Mouse (Mus musculus) adrenal gland, postnatal 4 days (tissue): ENCODE data around the gene Rhbdl1. TPM values are rescaled to one million over a fixed set of nuclear protein-coding genes. Genes with fewer than 3 reads are reported as not detected.

ENCODE experiments used
- DNase-seq, 2 experiments: peaks; one replicate each; pipeline ENCODE4 v3.0.0; 2021 to 2022; ENCODE audit warnings: low spot score in 2 of 2, mixed read lengths in 2 of 2
- microRNA-seq: library from miRNA; unstranded; fragments of <30 nt; microRNA quantifications from one replicate; pipeline ENCODE4 v1.2.0, GENCODE M21; 2021
- total RNA-seq, 2 experiments: library from RNA; stranded (reverse); gene quantifications; 2 replicates each; pipeline ENCODE4 v1.2.3; 2021

The Rhbdl1 gene
- total RNA-seq, 2 experiments from 2014 or later, result 19.3 to 21.4 TPM

DNA sequence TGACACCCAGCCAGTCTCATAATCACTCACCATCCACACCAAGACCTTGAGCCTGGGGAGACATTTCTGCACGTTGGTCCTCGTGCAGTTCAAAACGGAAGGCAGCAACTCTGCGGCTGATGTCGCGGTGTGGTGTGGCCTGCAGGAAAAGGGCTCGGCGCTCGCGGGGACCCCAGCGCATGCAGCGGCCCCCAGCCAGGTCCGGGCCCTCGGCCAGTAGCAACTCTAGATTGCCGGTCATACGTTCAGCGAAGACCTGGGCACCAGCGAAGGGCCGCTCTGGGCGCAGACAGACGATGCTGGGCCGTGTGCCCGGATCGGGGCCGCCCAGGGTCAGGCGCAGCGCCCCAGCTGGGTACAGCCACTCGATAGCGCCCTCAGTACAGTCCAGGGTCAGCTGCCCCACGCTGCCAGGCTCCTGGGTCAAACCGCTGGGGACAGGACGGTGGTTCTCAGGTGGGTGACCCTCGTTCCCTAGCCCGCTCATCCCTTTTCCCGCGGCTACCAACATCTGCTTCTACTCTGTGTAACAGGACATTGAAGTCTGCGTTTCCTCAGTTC, 40.8 kb downstream of the Rhbdl1 start:
- DNase-seq, result no peak

DNA sequence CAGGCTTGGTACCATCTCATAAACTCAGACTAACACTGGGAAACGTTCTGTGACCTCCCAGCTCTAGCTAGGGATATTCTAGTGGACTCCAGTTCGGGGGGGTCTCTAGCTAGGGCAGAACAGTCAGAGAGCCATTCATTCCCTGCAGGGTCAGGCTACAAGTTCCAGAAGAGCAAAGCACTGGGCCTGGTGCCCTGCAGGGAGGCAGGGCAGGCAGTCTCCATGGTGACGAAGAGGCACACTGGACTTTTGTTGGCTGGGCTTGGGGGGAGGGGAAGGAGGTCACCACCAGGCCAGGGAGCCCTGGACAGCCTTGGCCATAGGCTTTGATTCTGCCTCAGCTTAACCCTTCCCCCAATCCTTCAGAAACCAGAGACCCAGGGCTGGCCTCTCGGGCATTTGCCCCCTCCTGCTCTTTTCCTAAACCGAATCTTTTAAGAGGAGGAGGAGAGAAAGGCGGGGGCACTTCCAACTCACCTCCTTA, 41.4 kb downstream of the Rhbdl1 start, which contains the start of gene AC134908.4:
Gene AC134908.4 (minus strand): TSS at position 51 of the 484 bp plus-strand sequence.
- no peak for DNase-seq

DNA sequence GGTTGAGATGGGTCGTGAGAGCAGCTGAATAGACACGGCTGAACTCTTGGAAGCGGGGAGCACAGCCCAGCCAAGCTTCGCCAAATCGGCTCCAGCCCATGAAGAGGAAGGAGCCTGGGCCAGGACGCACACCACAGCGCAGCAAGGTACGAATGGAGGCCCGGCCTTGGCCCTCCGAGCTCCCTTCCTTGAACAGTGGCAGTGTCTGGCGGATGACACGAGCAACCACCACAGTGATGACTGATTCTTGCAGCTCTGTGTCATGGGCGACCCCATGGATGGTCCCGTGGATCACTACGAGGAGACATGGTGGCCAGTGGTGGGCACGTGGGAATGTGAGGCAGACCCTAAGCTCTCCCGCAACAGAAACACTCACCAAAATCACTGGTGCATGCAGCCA, 42.1 kb downstream of the Rhbdl1 start:
- no peak for DNase-seq

DNA sequence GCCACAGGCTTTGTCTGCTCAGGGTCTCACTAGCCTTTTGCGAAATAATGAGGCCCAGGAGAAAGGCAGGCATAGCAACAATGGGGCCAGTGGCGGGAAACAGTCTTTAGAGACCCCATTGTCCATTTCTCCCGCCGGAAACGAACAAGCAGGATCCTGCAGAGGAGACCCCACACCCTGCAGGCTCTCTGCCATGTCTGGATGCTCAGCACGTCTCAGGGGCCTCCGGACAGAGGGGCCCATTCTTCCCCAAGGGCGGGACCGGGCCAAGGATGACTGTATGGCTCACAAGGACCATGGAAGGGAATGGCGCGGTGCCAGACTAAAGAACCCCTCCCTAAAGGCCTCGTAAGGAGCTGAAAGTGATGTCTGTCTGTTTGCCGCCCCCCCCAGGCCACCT, 42.9 kb downstream of the Rhbdl1 start:
- no peak for DNase-seq

GRCm38 (mm10) chr17:25792615-25793014, 44.5 kb downstream of the Rhbdl1 start, which contains the start of gene Fam173a:
Gene Fam173a, minus strand, starts transcription at chr17:25792901.
- peak in 1 of 2 experiments; percentile 68 for DNase-seq

DNA sequence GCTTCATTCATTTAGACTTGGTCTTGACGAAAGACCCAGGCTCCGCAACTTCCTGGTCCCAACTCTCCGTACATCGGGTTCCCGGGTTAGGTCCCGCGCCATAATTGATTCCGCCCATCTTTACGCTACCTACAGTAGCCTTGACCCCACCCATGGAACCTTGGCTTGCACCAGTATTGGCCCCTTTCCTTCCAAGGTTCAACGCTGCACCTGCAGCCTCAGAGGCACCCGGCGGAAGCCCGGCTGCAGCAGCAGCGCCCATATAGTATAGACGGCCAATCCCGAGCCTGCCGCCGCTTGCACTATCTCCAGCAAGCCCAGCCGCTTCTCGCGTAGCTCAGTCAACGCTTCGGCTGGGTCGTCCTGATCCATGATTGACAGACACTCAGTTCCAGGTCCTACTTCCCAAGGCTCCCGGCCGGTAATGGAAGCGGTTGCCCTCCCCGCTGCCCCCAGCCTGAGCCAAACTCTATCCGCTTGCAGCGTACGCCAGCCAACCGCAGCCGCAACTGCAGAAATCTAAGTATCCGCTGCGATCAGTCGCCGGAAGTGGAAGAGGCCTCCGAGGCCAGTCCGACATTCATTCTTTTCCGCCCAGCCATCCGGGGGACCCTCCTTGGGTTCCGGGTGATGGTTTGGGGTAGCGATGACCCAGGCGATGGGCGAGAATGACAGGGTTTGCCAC, 45.1 kb downstream of the Rhbdl1 start:
- DNase-seq, result peak; percentile 75

GRCm38 (mm10) chr17:25791320-25791842, 45.7 kb downstream of the Rhbdl1 start:
- no peak for DNase-seq

GRCm38 (mm10) chr17:25786781-25787504, 50.2 kb downstream of the Rhbdl1 start:
- no peak for DNase-seq

GRCm38 (mm10) chr17:25786280-25786679, 50.8 kb downstream of the Rhbdl1 start, which contains the start of gene Ccdc78:
Gene Ccdc78, plus strand, starts transcription at chr17:25786580.
- DNase-seq, result no peak

- DNase-seq, result peak; percentile 88 to 93
Measured at GRCm38 (mm10) chr17:25785281-25785745, 51.8 kb downstream of the Rhbdl1 start, which contains the start of gene Haghl. Gene Haghl, minus strand, starts transcription at chr17:25785673.

Small RNA genes within 50 kb of the gene (microRNA-seq; reads per million reads assigned to microRNA genes)
- 1.1 reads per million for gene Mir3082

Other genes starting within 250 kb of the Rhbdl1 start
- gene Gng13, start 120.1 kb downstream of the Rhbdl1 start, total RNA-seq, result 1 to 10 TPM in 1 of 2 experiments, not detected in 1; 1.8 TPM
- 10 to 100 TPM; 16.2 to 17.7 TPM for gene Chtf18, start 109.9 kb downstream of the Rhbdl1 start, total RNA-seq
- 10 to 100 TPM; 16.6 to 18.2 TPM for gene Rpusd1, start 109.6 kb downstream of the Rhbdl1 start, total RNA-seq
- not detected for gene Mslnl, start 101.3 kb downstream of the Rhbdl1 start, total RNA-seq
- gene Msln, start 82.9 kb downstream of the Rhbdl1 start, total RNA-seq, result 10 to 100 TPM; 16.3 to 19.1 TPM
- 10 to 100 TPM; 39.5 to 40.8 TPM for gene Narfl, start 63.5 kb downstream of the Rhbdl1 start, total RNA-seq
- 10 to 100 TPM; 51.4 to 53.4 TPM for gene Haghl, start 51.6 kb downstream of the Rhbdl1 start, total RNA-seq
- under 1 TPM in 1 of 2 experiments, not detected in 1; 0.22 TPM for gene Ccdc78, start 50.7 kb downstream of the Rhbdl1 start, total RNA-seq
- 10 to 100 TPM; 89.1 to 93.5 TPM for gene Fam173a, start 44.4 kb downstream of the Rhbdl1 start, total RNA-seq
- not detected for gene AC134908.4, start 41.6 kb downstream of the Rhbdl1 start, total RNA-seq
- 10 to 100 TPM; 71.1 to 74.5 TPM for gene Metrn, start 40.2 kb downstream of the Rhbdl1 start, total RNA-seq
- 10 to 100 TPM; 24.8 to 26.9 TPM for gene Fbxl16, start 28.2 kb downstream of the Rhbdl1 start, total RNA-seq
- 10 to 100 TPM; 27.8 to 31.0 TPM for gene Wdr24, start 13.7 kb downstream of the Rhbdl1 start, total RNA-seq
- 10 to 100 TPM; 72.9 to 81.8 TPM for gene Jmjd8, start 8.4 kb downstream of the Rhbdl1 start, total RNA-seq
- gene Stub1, start 3.9 kb downstream of the Rhbdl1 start, total RNA-seq, result 100 to 1,000 TPM; 210 to 213 TPM
- 10 to 100 TPM; 13.2 to 15.5 TPM for gene Gm20683, start 4.5 kb upstream of the Rhbdl1 start, total RNA-seq
- gene Rhot2, start 7.6 kb upstream of the Rhbdl1 start, total RNA-seq, result 10 to 100 TPM; 89.6 to 95.0 TPM
- 10 to 100 TPM; 53.1 to 58.9 TPM for gene Wdr90, start 24.2 kb upstream of the Rhbdl1 start, total RNA-seq
- 100 to 1,000 TPM; 193 to 209 TPM for gene Mcrip2, start 31.5 kb upstream of the Rhbdl1 start, total RNA-seq
- 10 to 100 TPM; 80.4 to 81.3 TPM for gene Mettl26, start 37.8 kb upstream of the Rhbdl1 start, total RNA-seq
- 1 to 10 TPM; 5.1 to 5.2 TPM for gene Wfikkn1, start 43.6 kb upstream of the Rhbdl1 start, total RNA-seq
- 10 to 100 TPM; 36.4 to 38.1 TPM for gene Rab40c, start 82.4 kb upstream of the Rhbdl1 start, total RNA-seq
- gene Pigq, start 107.6 kb upstream of the Rhbdl1 start, total RNA-seq, result 100 to 1,000 TPM in 1 of 2 experiments, 10 to 100 TPM in 1; 97.7 to 115 TPM
- 1 to 10 TPM in 1 of 2 experiments, under 1 TPM in 1; 0.54 to 1.5 TPM for gene Nhlrc4, start 107.7 kb upstream of the Rhbdl1 start, total RNA-seq
- gene A930017K11Rik, start 115.3 kb upstream of the Rhbdl1 start, total RNA-seq, result 1 to 10 TPM in 1 of 2 experiments, not detected in 1; 1.1 TPM
- gene Capn15, start 148.5 kb upstream of the Rhbdl1 start, total RNA-seq, result 10 to 100 TPM; 24.0 to 24.2 TPM
- gene Rab11fip3, start 232.3 kb upstream of the Rhbdl1 start, total RNA-seq, result 10 to 100 TPM; 17.8 to 28.5 TPM